13 mouse cellular contexts compared by ENCODE assay signal in the genomic region with DNA sequence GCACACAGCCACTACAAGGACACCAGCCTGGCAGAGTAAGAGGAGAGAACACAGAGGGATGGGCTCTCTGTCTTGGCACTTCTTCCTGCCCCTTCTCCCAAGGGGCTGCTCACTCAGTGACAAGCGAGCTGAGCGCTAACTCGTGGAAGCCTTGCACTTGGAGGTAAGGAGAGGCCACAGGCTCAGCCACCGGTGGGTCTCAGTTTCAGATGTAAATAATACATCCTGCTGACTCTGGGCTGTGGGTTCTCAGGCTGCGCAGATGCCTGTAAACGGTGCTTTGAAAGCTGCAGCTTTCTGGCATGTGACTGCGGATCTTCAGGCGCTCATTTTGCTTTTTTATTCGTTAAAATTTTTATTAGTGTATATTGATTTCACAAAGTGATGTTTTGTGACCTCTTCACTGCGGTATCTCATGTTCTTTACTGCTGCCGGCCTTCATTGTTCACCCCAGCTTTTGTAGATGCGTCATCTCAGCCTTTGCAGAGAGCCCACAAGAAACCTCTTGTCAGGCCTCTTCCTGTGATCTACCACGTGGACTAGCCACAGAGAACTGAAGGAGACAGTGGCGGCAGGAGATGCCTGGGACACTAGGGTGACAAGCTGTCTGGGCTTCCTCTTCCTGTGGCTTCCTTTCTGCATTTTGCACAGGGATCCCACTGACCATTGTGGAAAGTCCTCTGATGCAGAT. TPM values are rescaled to one million over a fixed set of nuclear protein-coding genes. Genes with fewer than 3 reads are reported as not detected.
DNase-seq lines count a peak whose midpoint lies in the region; ATAC-seq lines count a peak whose summit lies in the region.
"Had no signal": no experiment of that assay in that cellular context is flagged by ENCODE, and none has a peak within 500 bp of the region (broad histone marks: within the 10 kb centered on the region; RNA-seq: fewer than 3 reads in every experiment).

No protein-coding gene starts in this region.

- no peak overlapping the region for H3K9ac ChIP-seq in midbrain, embryonic 14.5 days (replicated peaks; ENCODE audit: low read length)
- H3K9ac ChIP-seq: hindbrain, embryonic 12.5 days; neural tube, embryonic 13.5 days had no signal

- no peaks in the 10 kb centered on the region for H3K36me3 ChIP-seq in midbrain, embryonic 14.5 days (ENCODE audit: control insufficient read depth, insufficient read depth, low read length)
- no peaks in the 10 kb centered on the region for H3K36me3 ChIP-seq in midbrain, embryonic 10.5 days
- H3K36me3 ChIP-seq: hindbrain, embryonic 12.5 days; limb, embryonic 10.5 days; neural tube, embryonic 13.5 days had no signal

- no peak overlapping the region for H3K4me2 ChIP-seq in midbrain, embryonic 14.5 days (ENCODE audit: low read length)
- H3K4me2 ChIP-seq: hindbrain, embryonic 12.5 days; neural tube, embryonic 13.5 days had no signal

- H3K27ac ChIP-seq in midbrain, embryonic 14.5 days (replicated peaks; ENCODE audit: low read depth, low read length): no peak overlapping the region
- H3K27ac ChIP-seq in midbrain, embryonic 10.5 days (replicated peaks): no peak overlapping the region
- H3K27ac ChIP-seq: hindbrain, embryonic 12.5 days; limb, embryonic 10.5 days; neural tube, embryonic 13.5 days had no signal

- H3K4me1 ChIP-seq in midbrain, embryonic 14.5 days (ENCODE audit: control insufficient read depth, insufficient read depth, low read length): no peaks in the 10 kb centered on the region
- no peaks in the 10 kb centered on the region for H3K4me1 ChIP-seq in midbrain, embryonic 10.5 days
- H3K4me1 ChIP-seq: hindbrain, embryonic 12.5 days; limb, embryonic 10.5 days had no signal

- peak; percentile 57 for ATAC-seq in frontal cortex, adult (ENCODE audit: low TSS enrichment)
- ATAC-seq in midbrain, embryonic 14.5 days (ENCODE audit: low FRiP score, low TSS enrichment): no peak
- ATAC-seq in granulocyte monocyte progenitor cell, adult 5-6 weeks (replicated peaks; ENCODE audit: poor library complexity, severe bottlenecking): peak; percentile 94

- no peaks in the 10 kb centered on the region for H3K27me3 ChIP-seq in midbrain, embryonic 14.5 days (ENCODE audit: control insufficient read depth, insufficient read depth, low read length)
- H3K27me3 ChIP-seq in midbrain, embryonic 10.5 days (ENCODE audit: low read depth, poor library complexity, severe bottlenecking): no peaks in the 10 kb centered on the region; the same call in 1 of the 2 replicates
- H3K27me3 ChIP-seq: hindbrain, embryonic 12.5 days; neural tube, embryonic 13.5 days had no signal

- DNase-seq in frontal cortex, postnatal 36 days (ENCODE audit: low spot score in 2 of 2): no peak
- peak; percentile 18 for DNase-seq in midbrain, embryonic 14.5 days
- no peak for DNase-seq in midbrain, embryonic 10.5 days (ENCODE audit: low spot score)
- DNase-seq in thymus, postnatal 10 days (ENCODE audit: low spot score in 2 of 2): peak; percentile 31 to 34
- DNase-seq in kidney, postnatal 25 days: no peak
- DNase-seq in kidney, adult 9 months: no peak
- DNase-seq: gastrocnemius, postnatal 14 days; lung, postnatal 10 days had no signal

- WGBS in midbrain, embryonic 14.5 days: 65% methylated on average over 14 of the region's 14 CpGs
- WGBS in midbrain, embryonic 10.5 days: 72% methylated on average over 14 of the region's 14 CpGs

- H3K4me3 ChIP-seq in midbrain, embryonic 14.5 days (replicated peaks; ENCODE audit: low read depth, low read length): no peak overlapping the region
- H3K4me3 ChIP-seq in midbrain, embryonic 10.5 days: no peak overlapping the region
- H3K4me3 ChIP-seq: hindbrain, embryonic 12.5 days; limb, embryonic 10.5 days; neural tube, embryonic 13.5 days had no signal

- no peaks in the 10 kb centered on the region for H3K9me3 ChIP-seq in midbrain, embryonic 14.5 days (ENCODE audit: control insufficient read depth, low read length)
- no peaks in the 10 kb centered on the region for H3K9me3 ChIP-seq in midbrain, embryonic 10.5 days (replicated peaks)
- H3K9me3 ChIP-seq: hindbrain, embryonic 12.5 days; limb, embryonic 10.5 days; neural tube, embryonic 13.5 days had no signal

RNA-seq across cellular contexts. Expression of a gene that starts 37.5 kb away (rescaled TPM):
- 3.2 and 3.6 TPM in 2 replicates for polyA plus RNA-seq in midbrain, embryonic 14.5 days (2014; fragmentation: Nextera tagmentation; extraction: Ambion mirVana)
- polyA plus RNA-seq in midbrain, embryonic 10.5 days (2016; fragmentation: Nextera tagmentation; extraction: Ambion mirVana): 0.37 and 0.65 TPM in 2 replicates
- total RNA-seq in granulocyte monocyte progenitor cell, adult 5-6 weeks (2014; fragmentation: Nextera tagmentation): 0.21 and 0.36 TPM in 2 replicates
- 0.39 and 4.3 TPM in 2 replicates for total RNA-seq in granulocyte monocyte progenitor cell, adult 5-6 weeks (2017)

Comparison
In these comparisons a context has a peak if more than half of its experiments do, and no peak if none do; other contexts are left out.
1. DNase-seq: peak in midbrain, embryonic 14.5 days (single experiment) and thymus, postnatal 10 days (2 of 2); none in frontal cortex, postnatal 36 days (0 of 2), midbrain, embryonic 10.5 days (single experiment), kidney, postnatal 25 days (0 of 2) and kidney, adult 9 months (single experiment).